Mouse (Mus musculus) cerebellum, adult 11-12 months (tissue): Measurements from ENCODE around the gene Fgf13.

Experiments used
- DNase-seq: peaks from one replicate; pipeline ENCODE4 v3.0.0; 2022

The Fgf13 gene

GRCm38 (mm10) chrX:59567695-59568431 is at the start of gene Fgf13:
Gene Fgf13, minus strand, starts transcription at chrX:59568071.
- peak; percentile 46 for DNase-seq

GRCm38 (mm10) chrX:59606535-59606934 is 38.7 kb upstream of the Fgf13 start:
- no peak for DNase-seq

- DNase-seq: no peak
These were observed 21.2 kb upstream of the Fgf13 start for GRCm38 (mm10) chrX:59589050-59589449.

- DNase-seq: no peak
These were observed 17.8 kb upstream of the Fgf13 start for GRCm38 (mm10) chrX:59585508-59586186.

- no peak for DNase-seq
These were observed 16.2 kb upstream of the Fgf13 start for GRCm38 (mm10) chrX:59584034-59584433.

- DNase-seq: peak; percentile 36
These were observed 811 bp downstream of the Fgf13 start for GRCm38 (mm10) chrX:59566826-59567694.

- peak; percentile 38 for DNase-seq
These were observed 1.7 kb downstream of the Fgf13 start for GRCm38 (mm10) chrX:59566017-59566679.

- DNase-seq: no peak
These were observed 19.9 kb downstream of the Fgf13 start for GRCm38 (mm10) chrX:59547931-59548330.

- peak; percentile 6 for DNase-seq
These were observed 59.6 kb downstream of the Fgf13 start for GRCm38 (mm10) chrX:59508273-59508672.

- DNase-seq: no peak
These were observed 74.5 kb downstream of the Fgf13 start for GRCm38 (mm10) chrX:59493388-59493787.

GRCm38 (mm10) chrX:59485426-59485825 is 82.4 kb downstream of the Fgf13 start:
- DNase-seq: no peak

- peak; percentile 3 for DNase-seq
These were observed 165.1 kb downstream of the Fgf13 start for GRCm38 (mm10) chrX:59402596-59403285.

GRCm38 (mm10) chrX:59290916-59291411 is 276.9 kb downstream of the Fgf13 start:
- DNase-seq: peak; percentile 23

- no peak for DNase-seq
These were observed 316.3 kb downstream of the Fgf13 start for GRCm38 (mm10) chrX:59251576-59251975.

- no peak for DNase-seq
These were observed 324.1 kb downstream of the Fgf13 start for GRCm38 (mm10) chrX:59243752-59244151.

GRCm38 (mm10) chrX:59243176-59243575 is 324.7 kb downstream of the Fgf13 start:
- no peak for DNase-seq

GRCm38 (mm10) chrX:59241460-59241747 is 326.5 kb downstream of the Fgf13 start:
- DNase-seq: no peak

GRCm38 (mm10) chrX:59240683-59241459 is 327.0 kb downstream of the Fgf13 start:
- no peak for DNase-seq

GRCm38 (mm10) chrX:59220675-59221074 is 347.2 kb downstream of the Fgf13 start:
- no peak for DNase-seq

GRCm38 (mm10) chrX:59201146-59201545 is 366.7 kb downstream of the Fgf13 start:
- DNase-seq: no peak

- no peak for DNase-seq
These were observed 373.7 kb downstream of the Fgf13 start for GRCm38 (mm10) chrX:59194149-59194548.
